30 mouse cellular contexts compared by ENCODE assay signal in the genomic region with DNA sequence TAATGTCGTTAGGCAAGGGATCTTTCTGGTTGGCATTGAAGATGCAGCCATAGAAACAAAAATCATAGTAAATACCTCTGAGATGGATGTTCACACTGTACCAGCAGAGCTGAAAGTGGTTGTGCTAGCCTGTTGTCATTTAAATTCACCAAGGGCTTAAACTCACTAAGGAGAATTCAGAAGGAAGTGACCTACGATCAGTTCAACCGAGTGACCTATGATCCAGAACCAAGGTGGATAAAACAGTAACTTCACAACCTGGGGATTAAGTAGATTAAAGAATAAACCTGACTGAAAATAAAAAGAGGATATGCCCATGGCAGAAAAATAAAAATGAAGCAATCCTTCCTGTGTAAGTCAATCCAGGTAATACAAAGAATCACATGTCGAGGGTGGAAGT. TPM values are rescaled to one million over a fixed set of nuclear protein-coding genes. Genes with fewer than 3 reads are reported as not detected.
DNase-seq lines count a peak whose midpoint lies in the region; ATAC-seq and TF ChIP-seq lines count a peak whose summit lies in the region.
"Had no signal": no experiment of that assay in that cellular context is flagged by ENCODE, and none has a peak within 500 bp of the region (broad histone marks: within the 10 kb centered on the region; RNA-seq: fewer than 3 reads in every experiment).

No protein-coding gene starts in this region.

- no peaks in the 10 kb centered on the region for H3K9me3 ChIP-seq in kidney, embryonic 14.5 days (ENCODE audit: control insufficient read depth, low read length)
- H3K9me3 ChIP-seq in kidney, postnatal 0 days (replicated peaks; ENCODE audit: low read length): no peaks in the 10 kb centered on the region
- H3K9me3 ChIP-seq in liver, postnatal 0 days (ENCODE audit: low read length): no peaks in the 10 kb centered on the region
- no peaks in the 10 kb centered on the region for H3K9me3 ChIP-seq in forebrain, postnatal 0 days (ENCODE audit: low read length)
- H3K9me3 ChIP-seq: hindbrain, embryonic 10.5 days; hindbrain, embryonic 13.5 days had no signal

- ATAC-seq in kidney, embryonic 14.5 days (ENCODE audit: low FRiP score, low TSS enrichment): no peak
- no peak for ATAC-seq in kidney, postnatal 0 days (replicated peaks; ENCODE audit: low FRiP score, low read depth)
- ATAC-seq in liver, postnatal 0 days: no peak
- no peak for ATAC-seq in forebrain, postnatal 0 days
- ATAC-seq: activated CD4-positive, CD25-positive, alpha-beta regulatory T cell, adult 4 months; CD4-positive, CD25-positive, alpha-beta regulatory T cell, adult 4 months; forebrain, embryonic 14.5 days; hindbrain, embryonic 16.5 days had no signal

- TF ChIP-seq EP300 in liver, postnatal 0 days (IDR thresholded peaks at IDR 0.05; ENCODE audit: low read depth): no peak

- H3K4me3 ChIP-seq in kidney, adult 2 months (ENCODE audit: insufficient read depth, low read depth, low read length): no peak overlapping the region
- H3K4me3 ChIP-seq in kidney, embryonic 14.5 days (ENCODE audit: low read length): no peak overlapping the region
- no peak overlapping the region for H3K4me3 ChIP-seq in kidney, postnatal 0 days (replicated peaks; ENCODE audit: low read depth, low read length)
- no peak overlapping the region for H3K4me3 ChIP-seq in liver, postnatal 0 days (ENCODE audit: low read depth, low read length)
- no peak overlapping the region for H3K4me3 ChIP-seq in forebrain, postnatal 0 days (ENCODE audit: low read depth, low read length)
- H3K4me3 ChIP-seq: gastrocnemius, adult 2 months; hindbrain, embryonic 10.5 days; hindbrain, embryonic 13.5 days had no signal

- peak; percentile 86 for DNase-seq in kidney, adult 2 months
- DNase-seq in kidney, adult 9 months: peak; percentile 86
- DNase-seq in kidney, postnatal 0 days (ENCODE audit: low spot score): peak; percentile 4
- DNase-seq in spleen, postnatal 36 days (ENCODE audit: low spot score in 2 of 2): no peak
- no peak for DNase-seq in liver, postnatal 0 days
- no peak for DNase-seq in forebrain, postnatal 0 days
- DNase-seq: adrenal gland, adult 8-10 months; adrenal gland, postnatal 25 days; cerebellum, adult 11-12 months; cerebellum, adult 8-10 months; cerebellum, postnatal 10 days; gastrocnemius, adult 2 months; gastrocnemius, postnatal 14 days; heart, postnatal 36 days had no signal

- peaks cover 4% of the 10 kb centered on the region; the same call in 1 of the 2 replicates for H3K4me1 ChIP-seq in kidney, adult 2 months (ENCODE audit: control insufficient read depth, insufficient read depth, low read length)
- H3K4me1 ChIP-seq in kidney, embryonic 14.5 days (ENCODE audit: control insufficient read depth, insufficient read depth, low read length): no peaks in the 10 kb centered on the region
- H3K4me1 ChIP-seq in kidney, postnatal 0 days (replicated peaks; ENCODE audit: insufficient read depth, low read length): no peaks in the 10 kb centered on the region
- no peaks in the 10 kb centered on the region for H3K4me1 ChIP-seq in liver, postnatal 0 days (ENCODE audit: insufficient read depth)
- no peaks in the 10 kb centered on the region for H3K4me1 ChIP-seq in forebrain, postnatal 0 days (ENCODE audit: insufficient read depth)
- H3K4me1 ChIP-seq: hindbrain, embryonic 10.5 days; hindbrain, embryonic 13.5 days had no signal

- no peak for TF ChIP-seq CTCF in kidney, adult 2 months (conservative IDR thresholded peaks at IDR 0.05; ENCODE audit: insufficient read depth, insufficient read length, low read depth, low read length)
- no peak for TF ChIP-seq CTCF in kidney, postnatal 0 days (IDR thresholded peaks at IDR 0.05; ENCODE audit: low read depth)
- no peak for TF ChIP-seq CTCF in liver, postnatal 0 days (IDR thresholded peaks at IDR 0.05; ENCODE audit: low read depth)
- TF ChIP-seq CTCF in forebrain, postnatal 0 days (IDR thresholded peaks at IDR 0.05; ENCODE audit: low read depth): no peak

- TF ChIP-seq POLR2A in kidney, adult 2 months (IDR thresholded peaks at IDR 0.05; ENCODE audit: low read depth, low read length): no peak

- H3K9ac ChIP-seq in kidney, embryonic 14.5 days (ENCODE audit: low read depth, low read length): no peak overlapping the region
- no peak overlapping the region for H3K9ac ChIP-seq in kidney, postnatal 0 days (ENCODE audit: low read depth, low read length)
- no peak overlapping the region for H3K9ac ChIP-seq in liver, postnatal 0 days (replicated peaks)
- H3K9ac ChIP-seq in forebrain, postnatal 0 days: no peak overlapping the region
- H3K9ac ChIP-seq: hindbrain, embryonic 13.5 days had no signal

- no peak overlapping the region for H3K4me2 ChIP-seq in kidney, embryonic 14.5 days (replicated peaks; ENCODE audit: low read depth, low read length)
- no peak overlapping the region for H3K4me2 ChIP-seq in kidney, postnatal 0 days (ENCODE audit: low read length)
- no peak overlapping the region for H3K4me2 ChIP-seq in liver, postnatal 0 days (ENCODE audit: low read depth, low read length)
- no peak overlapping the region for H3K4me2 ChIP-seq in forebrain, postnatal 0 days (ENCODE audit: low read depth)
- H3K4me2 ChIP-seq: heart, embryonic 11.5 days; hindbrain, embryonic 13.5 days had no signal

- H3K27ac ChIP-seq in kidney, adult 2 months (ENCODE audit: insufficient read depth, low read depth, low read length): peak overlapping the region; percentile 98
- H3K27ac ChIP-seq in kidney, embryonic 14.5 days (ENCODE audit: low read depth, low read length): no peak overlapping the region
- H3K27ac ChIP-seq in kidney, postnatal 0 days: no peak overlapping the region
- H3K27ac ChIP-seq in liver, postnatal 0 days (ENCODE audit: low read depth): no peak overlapping the region
- no peak overlapping the region for H3K27ac ChIP-seq in forebrain, postnatal 0 days (ENCODE audit: low read depth, low read length)
- H3K27ac ChIP-seq: gastrocnemius, adult 2 months; hindbrain, embryonic 10.5 days; hindbrain, embryonic 13.5 days had no signal

- H3K36me3 ChIP-seq in kidney, adult 2 months (ENCODE audit: control insufficient read depth, insufficient read depth, low read length): no peaks in the 10 kb centered on the region
- H3K36me3 ChIP-seq in kidney, embryonic 14.5 days (ENCODE audit: control insufficient read depth, insufficient read depth, low read length): no peaks in the 10 kb centered on the region
- H3K36me3 ChIP-seq in kidney, postnatal 0 days (ENCODE audit: insufficient read depth, low read length): no peaks in the 10 kb centered on the region
- H3K36me3 ChIP-seq in liver, postnatal 0 days (replicated peaks; ENCODE audit: insufficient read depth, low read length): no peaks in the 10 kb centered on the region
- no peaks in the 10 kb centered on the region for H3K36me3 ChIP-seq in forebrain, postnatal 0 days (ENCODE audit: insufficient read depth)
- H3K36me3 ChIP-seq: hindbrain, embryonic 10.5 days; hindbrain, embryonic 13.5 days had no signal

- H3K27me3 ChIP-seq in kidney, adult 2 months (replicated peaks; ENCODE audit: control insufficient read depth, insufficient read depth, low read length): no peaks in the 10 kb centered on the region
- no peaks in the 10 kb centered on the region for H3K27me3 ChIP-seq in kidney, embryonic 14.5 days (ENCODE audit: control insufficient read depth, insufficient read depth, low read length)
- no peaks in the 10 kb centered on the region for H3K27me3 ChIP-seq in kidney, postnatal 0 days (ENCODE audit: insufficient read depth, low read length)
- H3K27me3 ChIP-seq in liver, postnatal 0 days (ENCODE audit: insufficient read depth, low read length): no peaks in the 10 kb centered on the region
- no peaks in the 10 kb centered on the region for H3K27me3 ChIP-seq in forebrain, postnatal 0 days (ENCODE audit: insufficient read depth, low read length)
- H3K27me3 ChIP-seq: hindbrain, embryonic 13.5 days had no signal

- 43% methylated on average over 4 of the region's 4 CpGs for WGBS in kidney, adult 2 months
- 84% methylated on average over 4 of the region's 4 CpGs for WGBS in kidney, embryonic 14.5 days
- WGBS in kidney, postnatal 0 days: 73% methylated on average over 4 of the region's 4 CpGs
- 71% methylated on average over 4 of the region's 4 CpGs for WGBS in liver, postnatal 0 days (ENCODE audit: insufficient replicate concordance)
- 86% methylated on average over 4 of the region's 4 CpGs for WGBS in forebrain, postnatal 0 days

RNA-seq across cellular contexts. Expression of a gene that starts 44.5 kb away (rescaled TPM):
- not detected in 2 replicates for polyA plus RNA-seq in kidney, adult 2 months (2012; rRNA removed)
- not detected in 2 replicates for polyA plus RNA-seq in kidney, embryonic 14.5 days (2014; fragmentation: Nextera tagmentation; extraction: Ambion mirVana)
- polyA plus RNA-seq in kidney, postnatal 0 days (2015; fragmentation: Nextera tagmentation; extraction: Ambion mirVana): not detected in 2 replicates
- polyA plus RNA-seq in liver, postnatal 0 days (2015; fragmentation: Nextera tagmentation; extraction: Ambion mirVana): not detected in 2 replicates
- not detected in 2 replicates for total RNA-seq in forebrain, postnatal 0 days (2014; rRNA removed)
- polyA plus RNA-seq in forebrain, postnatal 0 days (2015; fragmentation: Nextera tagmentation; extraction: Ambion mirVana): not detected in 2 replicates
- total RNA-seq: adrenal gland, adult 8-10 months; adrenal gland, postnatal 25 days; gastrocnemius, adult 2 months; gastrocnemius, postnatal 14 days; gastrocnemius, postnatal 4 days; heart, adult 8-10 months; heart, postnatal 36 days; MEL had no signal
- polyA plus RNA-seq: activated CD4-positive, CD25-positive, alpha-beta regulatory T cell, adult 4 months; brain, embryonic 14.5 days; C2C12; CD4-positive, CD25-positive, alpha-beta regulatory T cell, adult 4 months; forebrain, embryonic 11.5 days; forebrain, embryonic 14.5 days; heart, embryonic 14.5 days; heart, postnatal 0 days; hindbrain, embryonic 10.5 days; hindbrain, embryonic 13.5 days; hindbrain, embryonic 16.5 days had no signal

Comparison
In these comparisons a context has a peak if more than half of its experiments do, and no peak if none do; other contexts are left out.
1. DNase-seq: peak in kidney, adult 2 months (single experiment), kidney, adult 9 months (single experiment) and kidney, postnatal 0 days (single experiment); none in spleen, postnatal 36 days (0 of 2), liver, postnatal 0 days (single experiment) and forebrain, postnatal 0 days (single experiment).